Mouse (Mus musculus): ENCODE measurements around the gene Nbr1. TPM values are rescaled to one million over a fixed set of nuclear protein-coding genes. Genes with fewer than 3 reads are reported as not detected.

The Nbr1 gene
- 100 to 1,000 TPM; 131 to 144 (median 133) TPM for total RNA-seq (2022)

DNA sequence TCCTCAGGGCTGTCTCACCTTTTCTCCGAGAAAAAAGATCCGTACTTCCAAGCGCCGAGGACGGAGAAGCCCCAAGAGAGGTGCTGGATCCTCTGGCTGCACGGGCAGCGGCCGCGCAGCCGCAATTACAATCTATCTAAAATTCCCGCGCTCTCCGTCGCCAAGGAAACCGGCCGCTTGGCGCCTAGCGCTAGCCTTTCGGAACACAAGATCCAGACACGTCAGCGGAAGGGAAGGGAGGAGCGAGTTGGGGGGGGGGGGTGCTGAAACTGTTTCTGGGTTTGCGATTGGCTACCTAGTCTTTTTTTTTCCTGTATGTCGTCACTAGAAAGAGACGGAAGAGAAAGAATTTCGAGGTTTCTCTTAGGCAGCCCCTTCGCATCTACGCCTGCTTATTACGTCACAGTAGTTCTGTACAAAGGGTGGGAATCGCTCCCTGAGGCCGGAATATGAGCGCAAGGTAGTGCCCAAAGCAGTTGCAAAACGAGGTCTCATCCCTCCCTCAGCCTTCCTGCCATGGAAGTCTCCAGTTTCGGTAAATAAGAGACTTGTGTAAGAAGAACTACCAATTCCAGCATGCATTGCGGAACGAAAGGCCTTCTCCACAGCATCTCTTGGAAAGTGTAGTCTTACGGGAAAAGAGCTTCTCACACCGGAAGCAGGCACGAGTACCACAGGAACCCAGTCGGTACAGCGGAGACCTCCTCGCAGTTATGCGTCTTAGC lies at the start of gene Nbr1, which contains the start of gene Brca1:
Gene Nbr1, plus strand, starts transcription at position 399 of the 725 bp plus-strand sequence.
Gene Brca1, minus strand, starts transcription at position 205 of the 725 bp plus-strand sequence.
- DNase-seq (ENCODE audit: low spot score in 2 of 2), result peak; percentile 85 to 94

GRCm38 (mm10) chr11:101506269-101506780 lies 45.6 kb upstream of the Nbr1 start:
- no peak for DNase-seq (ENCODE audit: low spot score in 2 of 2)

DNA sequence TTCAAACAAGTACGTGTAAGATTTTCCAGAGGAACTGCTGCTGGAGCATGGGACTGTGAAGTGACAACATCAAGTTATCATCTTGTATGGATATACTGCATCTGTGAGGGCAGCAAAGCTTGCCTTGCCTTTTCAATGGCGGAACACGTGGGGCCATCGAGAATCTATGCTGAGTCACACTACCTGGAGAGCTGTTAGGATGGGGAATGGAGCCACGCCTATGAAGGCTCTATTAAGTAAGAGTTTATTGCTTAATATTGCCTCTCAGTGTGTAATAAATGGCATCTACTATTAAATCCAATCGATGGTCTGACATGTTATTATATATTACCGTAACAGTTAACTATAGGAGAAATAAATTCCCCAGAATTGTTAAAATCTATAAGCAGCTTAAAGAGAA lies 44.9 kb upstream of the Nbr1 start:
- DNase-seq (ENCODE audit: low spot score in 2 of 2), result no peak

DNA sequence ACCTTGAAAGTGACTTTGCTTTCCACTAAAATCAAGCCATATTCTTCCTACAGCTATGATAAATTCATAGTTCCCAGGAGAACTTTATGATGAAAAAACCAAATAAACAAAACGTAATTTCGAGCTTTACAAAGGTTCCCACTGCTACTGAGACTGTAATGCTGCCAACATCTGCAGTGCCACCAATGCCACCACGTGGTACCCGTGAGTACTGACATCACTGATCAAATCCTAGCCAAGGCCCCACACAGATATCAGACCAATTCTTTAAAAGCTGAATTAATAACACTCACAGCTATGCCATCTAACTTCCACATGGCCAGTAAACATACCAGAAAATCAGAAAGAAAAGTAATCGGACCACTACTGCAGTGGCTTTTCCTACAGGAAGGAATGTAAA lies 33.0 kb upstream of the Nbr1 start:
- DNase-seq (ENCODE audit: low spot score in 2 of 2), result no peak

DNA sequence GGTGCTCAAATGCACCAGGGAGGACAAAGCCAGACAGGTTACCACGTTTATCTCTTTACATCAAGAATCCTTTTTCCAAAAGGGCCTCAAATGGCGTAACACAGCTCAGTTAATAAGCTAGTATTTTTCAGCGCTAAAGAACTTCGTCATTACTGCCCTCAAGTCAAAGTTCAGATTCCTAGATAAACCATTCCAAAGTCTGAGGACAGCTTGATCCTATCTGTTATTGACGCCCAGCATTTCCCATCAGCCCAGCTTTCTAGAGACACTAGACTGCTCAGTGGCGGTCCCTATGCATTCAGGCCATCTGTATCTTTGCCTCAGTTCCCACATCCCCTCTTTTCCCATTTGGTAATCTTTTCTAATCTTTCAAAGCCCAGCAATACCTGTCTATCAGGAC lies 32.6 kb upstream of the Nbr1 start:
- no peak for DNase-seq (ENCODE audit: low spot score in 2 of 2)

- DNase-seq (ENCODE audit: low spot score in 2 of 2), result no peak
These were observed 27.5 kb upstream of the Nbr1 start for GRCm38 (mm10) chr11:101524446-101524845.

- no peak for DNase-seq (ENCODE audit: low spot score in 2 of 2)
These were observed 26.9 kb upstream of the Nbr1 start for GRCm38 (mm10) chr11:101525056-101525455.

DNA sequence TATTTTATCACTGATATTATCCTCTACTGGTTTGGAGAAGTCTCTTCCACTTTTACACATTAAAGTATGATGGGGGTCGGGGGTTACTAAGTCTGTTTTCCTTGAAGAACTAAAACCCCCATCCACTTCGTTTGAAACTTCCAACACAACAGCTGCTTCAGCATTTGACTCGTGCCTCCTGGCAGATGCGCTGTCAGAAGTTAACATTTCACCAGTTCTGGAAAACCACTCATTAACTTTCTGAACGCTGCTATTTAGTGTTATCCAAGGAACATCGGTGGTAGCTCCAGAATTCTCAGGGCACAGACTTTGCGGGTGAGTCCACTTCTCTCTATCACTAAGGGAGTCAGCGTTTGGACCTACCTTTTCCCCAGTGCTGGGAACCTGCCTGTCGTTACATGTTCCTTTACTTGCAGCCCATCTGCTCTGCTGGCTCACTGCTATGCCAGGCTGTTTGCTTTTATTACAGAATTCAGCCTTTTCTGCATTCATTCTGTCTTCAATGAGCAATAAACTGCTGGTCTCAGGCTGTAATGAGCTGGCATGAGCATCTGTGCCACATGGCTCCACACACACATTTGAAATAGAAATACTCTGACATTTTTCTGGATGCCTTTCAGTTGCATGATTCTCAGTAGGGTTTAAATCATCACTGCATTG lies 25.9 kb upstream of the Nbr1 start:
- DNase-seq (ENCODE audit: low spot score in 2 of 2), result peak in 1 of 2 experiments; percentile 20

DNA sequence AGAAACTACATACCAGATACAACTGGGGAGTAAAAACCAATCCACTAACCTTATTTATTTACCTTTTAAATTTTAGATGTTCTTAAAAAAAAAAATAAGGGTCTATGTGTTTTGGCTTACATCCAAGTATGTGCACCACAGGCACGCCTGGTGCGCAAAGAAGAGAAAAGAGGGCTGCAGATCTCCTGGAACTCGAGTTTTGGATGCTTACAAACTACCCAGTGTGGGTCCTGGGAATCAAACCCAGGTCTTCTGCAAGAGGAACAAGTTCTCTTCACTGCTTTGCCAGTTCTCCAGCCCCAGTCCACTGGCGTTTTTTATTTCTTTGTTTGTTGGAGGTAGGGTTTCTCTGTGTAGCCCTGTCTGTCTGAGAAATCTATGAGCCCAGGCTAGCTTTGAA lies 25.3 kb upstream of the Nbr1 start:
- no peak for DNase-seq (ENCODE audit: low spot score in 2 of 2)

GRCm38 (mm10) chr11:101543533-101543932 lies 8.4 kb upstream of the Nbr1 start:
- no peak for DNase-seq (ENCODE audit: low spot score in 2 of 2)

GRCm38 (mm10) chr11:101544132-101544531 lies 7.8 kb upstream of the Nbr1 start:
- DNase-seq (ENCODE audit: low spot score in 2 of 2), result no peak

DNA sequence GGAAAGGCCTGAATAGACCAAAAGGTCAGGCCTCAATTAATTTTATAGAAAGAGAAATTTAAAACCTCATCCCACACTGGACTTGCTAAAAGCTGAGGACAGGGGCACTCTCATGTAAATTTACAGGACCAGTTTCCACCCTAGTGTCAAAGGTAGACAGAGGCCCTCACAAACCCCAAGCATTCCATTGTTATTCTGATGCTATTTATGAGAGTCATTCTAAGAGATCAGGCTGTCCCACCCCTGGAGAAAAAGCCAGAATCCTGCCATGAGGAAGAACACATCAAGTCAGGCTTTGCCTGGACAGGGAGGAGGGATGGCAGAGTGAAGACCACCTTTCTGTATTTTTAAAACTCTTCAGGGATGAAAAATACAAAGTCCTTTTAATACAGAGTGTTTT lies 3.4 kb upstream of the Nbr1 start:
- DNase-seq (ENCODE audit: low spot score in 2 of 2), result no peak

- DNase-seq (ENCODE audit: low spot score in 2 of 2), result peak; percentile 94 to 99
These were observed 739 bp downstream of the Nbr1 start for GRCm38 (mm10) chr11:101552476-101553300.

- DNase-seq (ENCODE audit: low spot score in 2 of 2), result no peak
These were observed 1.5 kb downstream of the Nbr1 start for GRCm38 (mm10) chr11:101553354-101553930.

GRCm38 (mm10) chr11:101556541-101556940 lies 4.6 kb downstream of the Nbr1 start:
- DNase-seq (ENCODE audit: low spot score in 2 of 2), result no peak

DNA sequence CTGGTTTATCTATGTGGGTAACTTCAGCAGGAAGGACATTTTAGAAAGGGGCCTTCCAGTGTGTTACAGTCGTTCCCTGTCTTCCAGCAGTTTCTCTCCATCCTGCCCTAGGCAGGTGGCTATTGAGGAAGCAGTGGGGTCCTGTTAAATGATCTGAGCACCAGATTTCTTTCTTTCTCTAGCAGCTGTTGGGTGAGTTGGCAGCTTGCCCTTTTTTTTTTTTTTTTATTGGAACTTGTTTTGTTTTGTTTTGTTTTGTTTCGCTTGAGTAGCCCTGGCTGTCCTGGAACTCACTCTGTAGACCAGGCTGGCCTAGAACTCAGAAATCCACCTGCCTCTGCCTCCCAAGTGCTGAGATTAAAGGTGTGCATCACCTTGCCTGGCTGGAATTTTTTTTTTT lies 5.0 kb downstream of the Nbr1 start:
- no peak for DNase-seq (ENCODE audit: low spot score in 2 of 2)

DNA sequence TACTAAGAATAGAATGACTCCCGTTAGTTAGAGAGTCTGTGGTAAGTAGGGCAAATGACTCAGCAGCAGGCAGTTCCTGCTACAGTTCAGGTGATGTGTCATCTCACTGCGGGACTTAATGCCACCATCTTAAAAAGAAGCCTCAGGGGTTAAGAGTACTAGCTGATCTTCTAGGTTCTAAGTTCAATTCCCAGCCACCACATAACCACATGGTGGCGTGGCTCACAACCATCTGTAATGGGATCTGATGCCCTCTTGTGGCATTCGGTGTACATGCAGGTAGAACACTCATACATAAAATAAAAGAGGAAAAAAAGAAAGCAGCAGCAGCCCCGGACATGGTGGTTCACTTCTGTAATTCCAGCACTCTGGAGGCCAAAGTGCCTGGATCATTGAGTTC lies 10.4 kb downstream of the Nbr1 start:
- DNase-seq (ENCODE audit: low spot score in 2 of 2), result no peak

- no peak for DNase-seq (ENCODE audit: low spot score in 2 of 2)
These were observed 16.5 kb downstream of the Nbr1 start for GRCm38 (mm10) chr11:101568421-101568820.

DNA sequence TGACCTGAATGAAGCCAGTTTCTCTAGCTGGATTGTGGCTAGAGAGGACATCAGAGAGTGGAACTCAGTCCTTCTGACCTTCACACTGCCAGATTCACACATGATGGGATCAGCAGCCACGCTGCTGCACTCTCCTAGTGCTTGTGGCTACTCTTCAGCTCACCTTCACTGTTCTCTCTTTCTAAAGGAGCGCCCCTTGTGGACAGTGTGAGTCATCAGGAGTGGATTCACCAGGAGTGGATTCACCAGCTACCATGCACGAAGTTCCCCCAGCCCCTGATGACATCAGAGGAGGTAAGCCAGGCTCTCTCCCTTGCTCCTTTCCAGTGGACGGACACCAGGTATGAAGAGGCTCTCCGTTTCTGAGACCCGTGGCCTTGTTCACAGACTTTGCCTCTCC lies 24.2 kb downstream of the Nbr1 start:
- no peak for DNase-seq (ENCODE audit: low spot score in 2 of 2)

DNA sequence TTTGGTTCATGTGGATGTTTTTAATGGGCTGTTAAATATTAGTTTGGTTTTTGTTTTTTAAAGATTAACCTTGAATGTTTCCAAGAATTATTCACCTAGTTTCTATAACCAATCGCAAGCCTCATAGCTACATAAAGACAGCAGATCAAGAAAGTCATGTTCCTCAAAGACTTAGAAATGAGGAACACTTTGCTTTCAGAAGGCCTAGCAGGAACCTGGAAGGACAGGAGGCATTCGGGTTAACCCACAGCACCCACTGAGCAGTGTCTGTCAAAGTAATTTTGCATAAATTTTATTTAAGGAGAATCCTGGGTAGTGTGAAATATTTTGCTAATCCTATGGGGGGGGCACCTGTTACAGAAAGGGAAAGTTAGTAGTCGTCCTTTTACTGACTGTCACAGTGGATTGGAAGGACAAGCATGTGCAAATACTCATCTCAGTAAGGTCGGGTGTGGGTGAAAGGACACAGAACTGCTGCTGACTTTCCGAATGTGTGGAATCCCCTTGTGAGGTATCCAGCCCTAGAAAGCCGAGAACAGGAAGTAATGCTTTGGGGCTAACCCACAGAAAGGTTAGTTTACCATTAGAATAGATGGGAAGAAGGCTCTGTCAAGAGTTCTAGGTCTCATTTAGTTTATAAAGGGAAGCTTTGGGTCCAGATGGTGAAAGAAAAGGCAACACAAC lies 29.3 kb downstream of the Nbr1 start:
- no peak for DNase-seq (ENCODE audit: low spot score in 2 of 2)
